Mouse (Mus musculus) kidney, adult 2 months (tissue): ENCODE data around the gene Sp7.

Experiments
- CTCF ChIP-seq: fragments of 200-500 bp; conservative IDR thresholded peaks from 2 replicates; pipeline ENCODE4 v1.5.1; 2011; ENCODE audit warnings: low read depth, mild to moderate bottlenecking, control low read depth, low read length, moderate library complexity, mixed read lengths; ENCODE audit not compliant: insufficient read depth, insufficient read length
- POLR2A ChIP-seq: fragments of 200-500 bp; IDR thresholded peaks from one replicate; pipeline ENCODE4 v1.6.1; 2011; ENCODE audit warnings: low read depth, low read length, control low read depth

GRCm38 (mm10) chr15:102406196-102406911 lies 39.4 kb upstream of the Sp7 start:
- no peak for TF ChIP-seq CTCF
- peak; percentile 12 for TF ChIP-seq POLR2A
